Mouse (Mus musculus) intestine, embryonic 16.5 days (tissue): ENCODE measurements at regions not wholly inside any gene's neighbourhood (a gene's known extent, or its start where the extent isn't known, plus 50 kb on each side); places are given as distances from the start of the nearest gene placed in this dataset.
A peak's percentile ranks its signal among the peaks of the same experiment; 100 is the strongest.

Experiments
- ATAC-seq: fragments of 200-750 bp; cut with Nextera tagmentation; 2 replicates; pipeline ENCODE4 v1.8.0; 2017; ENCODE audit warnings: moderate TSS enrichment, moderate library complexity
- H3K27ac ChIP-seq: fragments of 300-500 bp; sonication (generic); 2 replicates; pipeline ENCODE4 v1.5.1; 2014; ENCODE audit warnings: mild to moderate bottlenecking, low read length
- H3K27me3 ChIP-seq: fragments of 300-500 bp; sonication (generic); replicated peaks from 2 replicates; pipeline ENCODE4 v1.6.1; 2014; ENCODE audit warnings: low read length, control low read depth, mixed read lengths; ENCODE audit not compliant: control insufficient read depth, insufficient read depth
- H3K36me3 ChIP-seq: fragments of 300-500 bp; sonication (generic); 2 replicates; pipeline ENCODE4 v1.6.1; 2014; ENCODE audit warnings: low read length, control low read depth; ENCODE audit not compliant: control insufficient read depth, insufficient read depth
- H3K4me1 ChIP-seq: fragments of 300-500 bp; sonication (generic); 2 replicates; pipeline ENCODE4 v1.6.1; 2014; ENCODE audit warnings: low read length, control low read depth, mixed read lengths; ENCODE audit not compliant: control insufficient read depth, insufficient read depth
- H3K4me2 ChIP-seq: fragments of 300-500 bp; sonication (generic); 2 replicates; pipeline ENCODE4 v1.6.1; 2014; ENCODE audit warnings: low read depth, low read length, control low read depth
- H3K4me3 ChIP-seq: fragments of 300-500 bp; sonication (generic); 2 replicates; pipeline ENCODE4 v1.5.1; 2014; ENCODE audit warnings: mild to moderate bottlenecking, low read length
- H3K9ac ChIP-seq: fragments of 300-500 bp; sonication (generic); 2 replicates; pipeline ENCODE4 v1.6.1; 2014; ENCODE audit warnings: low read depth, low read length
- H3K9me3 ChIP-seq: fragments of 300-500 bp; sonication (generic); 2 replicates; pipeline ENCODE4 v1.6.1; 2016; ENCODE audit warnings: low read length, control low read depth; ENCODE audit not compliant: control insufficient read depth
- WGBS: fragments of 180-500 bp; shearing (Covaris S2); extraction: QIAGEN DNeasy Blood & Tissue Kit; methylation state at CpG from one replicate; pipeline ENCODE4 v1.1.7; 2014; 5-methylcytosine and 5-hydroxymethylcytosine counted together

DNA sequence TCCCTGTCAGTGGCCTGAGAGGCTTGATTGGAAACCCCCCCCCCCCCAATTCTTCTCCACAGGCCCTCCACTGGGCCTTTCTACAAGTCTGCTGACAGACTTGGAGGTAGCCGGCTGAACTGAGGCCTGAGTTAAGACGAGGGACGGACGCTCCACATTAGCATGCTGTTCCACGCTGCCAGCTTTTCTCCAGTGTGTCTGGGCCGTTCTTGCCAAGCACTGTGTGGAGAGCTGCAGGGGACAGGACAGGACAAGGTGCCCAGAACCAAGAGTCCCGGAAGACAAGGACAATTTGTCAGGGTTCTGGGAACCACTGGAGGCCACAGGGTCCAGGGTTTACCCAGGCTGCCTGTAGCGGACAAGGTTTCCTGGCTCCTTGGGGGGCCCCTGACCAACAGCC is 261.9 kb downstream of the Bcor start:
- Histone ChIP-seq H3K4me1 (0 out of 2 replicates have a peak, but pooled peaks cover 4% of the 10 kb centered on the region), H3K36me3 (no peaks in the 10 kb centered on the region), H3K9ac (no peak overlapping the region), H3K27me3 (no peaks in the 10 kb centered on the region), H3K27ac (no peak overlapping the region), H3K4me3 (no peak overlapping the region), H3K9me3 (no peaks in the 10 kb centered on the region), H3K4me2 (no peak overlapping the region)
- no peak for ATAC-seq
- WGBS, result 85% methylated on average over 8 of the region's 8 CpGs

DNA sequence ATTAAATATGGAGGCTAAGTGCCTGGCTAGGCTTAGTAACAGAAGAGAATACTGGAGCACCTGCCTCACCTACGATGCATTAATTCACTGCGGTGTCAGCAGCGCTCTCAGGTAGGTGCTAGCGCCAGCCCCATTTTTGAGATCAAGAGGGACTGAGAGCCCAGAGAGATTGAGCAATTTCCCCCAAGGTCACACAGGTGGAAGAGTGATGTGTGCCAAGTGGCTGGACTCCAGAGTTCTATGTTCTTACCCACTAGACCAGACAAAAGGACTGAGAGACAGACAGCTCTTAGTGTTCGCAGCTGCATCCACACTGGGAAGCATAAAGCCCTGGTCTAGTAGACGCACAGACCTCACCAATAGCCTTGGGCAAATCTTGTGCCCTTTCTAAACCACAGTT is 261.1 kb downstream of the Bcor start:
- 90% methylated on average over 6 of the region's 6 CpGs for WGBS
- H3K4me2 ChIP-seq, result no peak overlapping the region
- no peak for ATAC-seq

DNA sequence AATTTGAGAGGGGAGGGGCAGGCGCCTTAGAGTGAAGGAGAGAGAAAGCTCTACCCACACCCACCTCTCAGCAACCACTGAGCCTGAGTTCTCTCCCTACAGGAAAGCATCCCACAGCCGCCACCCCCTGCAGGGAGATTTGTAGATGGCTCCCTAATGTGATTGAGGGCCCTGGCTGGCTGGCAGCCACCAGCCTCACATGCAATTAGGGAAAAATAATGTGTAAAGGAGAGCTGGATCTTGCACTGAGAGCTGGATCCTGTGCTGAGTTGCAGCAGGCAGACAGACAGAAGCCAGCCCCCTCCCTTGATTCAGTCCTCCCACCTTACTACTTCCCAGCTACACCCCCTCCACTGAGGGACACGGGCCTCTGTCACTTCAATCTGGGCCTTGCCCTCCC is 260.2 kb downstream of the Bcor start:
- H3K36me3 ChIP-seq, result no peaks in the 10 kb centered on the region
- H3K9ac ChIP-seq, result no peak overlapping the region
- no peaks in the 10 kb centered on the region for H3K9me3 ChIP-seq
- H3K27me3 ChIP-seq, result no peaks in the 10 kb centered on the region
- H3K4me1 ChIP-seq, result no peaks in the 10 kb centered on the region
- no peak overlapping the region for H3K4me3 ChIP-seq
- H3K27ac ChIP-seq, result no peak overlapping the region
- WGBS, result 61% methylated on average over 3 of the region's 3 CpGs
- no peak for ATAC-seq
- H3K4me2 ChIP-seq, result no peak overlapping the region

More for the DNA sequence above, 261.1 kb downstream of the Bcor start:
- no peak overlapping the region for H3K4me3 ChIP-seq
- no peaks in the 10 kb centered on the region for H3K9me3 ChIP-seq
- H3K27me3 ChIP-seq, result no peaks in the 10 kb centered on the region
- no peak overlapping the region for H3K27ac ChIP-seq
- 0 out of 2 replicates have a peak, but pooled peaks cover 2% of the 10 kb centered on the region for H3K4me1 ChIP-seq
- H3K9ac ChIP-seq, result no peak overlapping the region
- H3K36me3 ChIP-seq, result no peaks in the 10 kb centered on the region

DNA sequence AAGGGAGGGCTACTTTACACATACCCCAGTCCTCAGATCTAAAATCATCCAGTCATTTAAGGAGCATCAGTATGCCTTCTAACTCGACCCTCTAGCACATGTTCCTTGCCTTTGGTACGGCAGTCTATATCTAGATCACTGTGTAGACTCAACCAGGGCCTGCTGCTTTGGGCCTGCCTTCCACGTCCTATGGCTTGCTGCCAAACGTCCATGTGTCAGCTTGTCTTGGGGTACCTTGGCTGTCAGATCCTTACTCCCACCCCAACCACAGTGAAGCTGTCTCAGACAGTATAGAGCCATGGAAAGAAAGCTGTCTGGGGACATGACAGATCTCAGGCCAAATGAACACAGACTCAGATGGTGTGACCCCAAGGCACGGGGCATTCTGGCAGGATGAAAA is 258.4 kb downstream of the Bcor start:
- no peak for ATAC-seq

DNA sequence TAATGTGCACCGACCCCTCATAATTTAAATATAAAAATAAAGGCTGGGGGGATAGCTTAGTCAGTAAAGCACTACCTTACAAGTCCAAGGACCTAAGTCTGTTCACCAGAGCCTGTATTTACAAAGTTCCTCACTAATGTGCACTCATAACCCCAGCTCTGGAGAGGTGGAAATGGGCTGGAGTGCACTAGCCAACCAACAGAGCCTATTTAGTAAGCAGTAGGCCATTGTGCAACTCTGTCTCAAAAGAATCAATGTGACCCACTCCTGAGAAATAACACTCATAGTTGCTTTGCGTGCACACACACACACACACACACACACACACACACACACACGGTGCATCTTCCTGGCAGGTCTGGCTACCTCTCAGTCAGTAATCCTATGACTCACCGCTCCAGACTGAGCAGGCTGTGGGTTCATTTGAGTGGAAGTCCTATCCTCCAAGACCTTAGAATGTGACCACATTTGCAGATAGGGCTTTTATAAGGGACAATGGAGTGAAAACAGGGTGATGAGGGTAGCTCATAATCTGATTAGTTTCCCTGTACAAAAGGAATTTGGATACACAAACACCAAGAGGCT is 256.9 kb downstream of the Bcor start:
- WGBS, result 85% methylated on average over 4 of the region's 4 CpGs

More for the DNA sequence above, 258.4 kb downstream of the Bcor start:
- no peak overlapping the region for H3K9ac ChIP-seq
- H3K36me3 ChIP-seq, result no peaks in the 10 kb centered on the region
- WGBS, result 64% methylated on average over 5 of the region's 5 CpGs
- no peak overlapping the region for H3K4me3 ChIP-seq
- 0 out of 2 replicates have a peak, but pooled peaks cover 2% of the 10 kb centered on the region for H3K27me3 ChIP-seq
- H3K27ac ChIP-seq, result no peak overlapping the region
- H3K4me2 ChIP-seq, result no peak overlapping the region
- H3K4me1 ChIP-seq, result no peaks in the 10 kb centered on the region
- no peaks in the 10 kb centered on the region for H3K9me3 ChIP-seq

DNA sequence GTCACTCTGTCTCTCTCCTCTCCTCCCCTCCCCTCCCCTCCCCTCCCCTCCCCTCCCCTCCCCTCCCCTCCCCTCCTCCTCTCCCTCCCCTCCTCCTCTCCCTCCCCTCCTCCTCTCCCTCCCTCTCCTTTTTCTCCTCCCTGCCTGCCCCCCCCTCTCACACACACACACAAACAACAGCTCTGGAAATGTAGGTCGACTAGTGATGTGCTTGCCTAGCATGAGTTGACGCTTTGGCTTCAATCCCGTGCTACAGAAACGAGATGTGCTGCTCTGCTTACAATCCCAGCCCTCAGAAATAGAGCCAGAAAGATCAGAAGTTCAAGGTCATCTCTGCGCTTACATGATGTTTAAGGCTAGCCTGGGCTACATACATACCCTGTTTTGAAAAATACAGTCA is 254.9 kb downstream of the Bcor start:
- H3K9ac ChIP-seq, result no peak overlapping the region
- H3K4me3 ChIP-seq, result no peak overlapping the region
- no peaks in the 10 kb centered on the region for H3K4me1 ChIP-seq
- no peaks in the 10 kb centered on the region for H3K9me3 ChIP-seq
- 0 out of 2 replicates have a peak, but pooled peaks cover 4% of the 10 kb centered on the region for H3K27me3 ChIP-seq
- WGBS, result 60% methylated on average over 5 of the region's 5 CpGs
- no peak for ATAC-seq
- H3K27ac ChIP-seq, result no peak overlapping the region
- H3K36me3 ChIP-seq, result no peaks in the 10 kb centered on the region
- no peak overlapping the region for H3K4me2 ChIP-seq

More for the DNA sequence above, 256.9 kb downstream of the Bcor start:
- Histone ChIP-seq H3K36me3 (no peaks in the 10 kb centered on the region), H3K9ac (no peak overlapping the region), H3K9me3 (no peaks in the 10 kb centered on the region), H3K4me3 (no peak overlapping the region), H3K4me1 (no peaks in the 10 kb centered on the region), H3K4me2 (no peak overlapping the region), H3K27me3 (0 out of 2 replicates have a peak, but pooled peaks cover 4% of the 10 kb centered on the region), H3K27ac (no peak overlapping the region)
- no peak for ATAC-seq

DNA sequence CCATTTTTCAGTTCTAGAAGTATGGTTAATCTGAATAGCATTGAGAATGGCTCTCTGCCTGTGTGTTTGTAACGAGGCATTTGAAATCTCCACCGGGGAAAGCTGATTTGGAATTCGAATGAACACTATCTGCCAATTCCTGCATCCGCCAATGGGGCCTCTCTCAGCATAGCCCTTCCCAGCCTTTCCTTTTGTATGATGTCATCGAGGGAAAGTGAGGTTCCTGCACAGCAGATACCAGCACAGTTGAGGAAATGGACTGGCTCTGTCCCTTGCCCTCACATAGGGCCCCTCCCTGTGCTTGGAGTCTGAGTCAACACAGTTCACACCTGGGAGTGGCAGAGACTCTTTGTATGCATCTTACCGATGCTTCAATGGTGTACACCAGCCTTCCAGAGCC is 253.0 kb downstream of the Bcor start:
- H3K4me2 ChIP-seq, result no peak overlapping the region
- no peak overlapping the region for H3K4me3 ChIP-seq
- H3K9ac ChIP-seq, result no peak overlapping the region
- H3K27me3 ChIP-seq, result 0 out of 2 replicates have a peak, but pooled peaks cover 4% of the 10 kb centered on the region
- no peaks in the 10 kb centered on the region for H3K4me1 ChIP-seq
- H3K27ac ChIP-seq, result no peak overlapping the region
- peak; percentile 90 for ATAC-seq
- no peaks in the 10 kb centered on the region for H3K36me3 ChIP-seq
- WGBS, result 68% methylated on average over 6 of the region's 6 CpGs
- H3K9me3 ChIP-seq, result no peaks in the 10 kb centered on the region

DNA sequence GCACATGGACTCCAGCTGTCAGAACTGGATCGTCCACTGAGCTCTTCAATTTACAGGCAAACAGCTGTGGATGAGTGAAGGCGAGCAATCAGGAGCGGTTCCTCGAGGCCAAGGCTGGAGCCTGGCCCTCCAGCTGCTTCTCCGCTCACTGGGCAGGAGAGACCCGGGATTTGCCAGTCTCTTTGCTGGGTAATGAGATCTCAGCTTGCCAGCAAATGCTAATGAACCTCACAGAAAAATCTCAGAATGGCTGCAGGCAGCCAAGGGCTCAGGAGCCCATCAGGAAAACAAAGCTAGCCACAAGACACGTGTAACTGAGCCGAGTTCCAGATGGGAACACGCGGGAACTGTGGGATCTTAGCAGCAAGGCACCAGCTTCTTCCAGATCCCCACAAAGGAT is 244.2 kb downstream of the Bcor start:
- H3K9me3 ChIP-seq, result no peaks in the 10 kb centered on the region
- no peak overlapping the region for H3K9ac ChIP-seq
- peaks cover 6% of the 10 kb centered on the region; the same call in 1 of the 2 replicates for H3K27me3 ChIP-seq
- no peak overlapping the region for H3K4me2 ChIP-seq
- no peaks in the 10 kb centered on the region for H3K36me3 ChIP-seq
- no peak for ATAC-seq
- no peaks in the 10 kb centered on the region for H3K4me1 ChIP-seq
- WGBS, result 79% methylated on average over 10 of the region's 10 CpGs
- no peak overlapping the region for H3K27ac ChIP-seq
- H3K4me3 ChIP-seq, result no peak overlapping the region

DNA sequence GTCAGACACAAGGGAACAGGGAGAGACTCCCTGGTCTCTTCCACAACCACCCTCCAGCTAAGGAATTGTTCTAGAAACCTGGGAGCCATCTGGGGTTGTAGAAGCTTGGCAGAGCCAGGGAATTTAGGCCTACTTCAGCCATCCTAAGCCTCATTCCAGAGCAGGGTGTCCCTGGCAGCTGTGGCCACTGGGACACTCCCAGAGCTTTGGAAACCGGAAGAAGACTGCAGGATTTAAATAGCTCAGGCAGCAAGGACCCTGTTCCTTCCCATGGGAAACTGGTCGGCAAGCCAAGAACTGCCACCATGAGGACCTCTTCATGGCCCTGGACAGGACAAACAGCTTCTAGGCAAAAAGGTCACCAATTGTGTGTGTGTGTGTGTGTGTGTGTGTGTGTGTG is 239.9 kb downstream of the Bcor start:
- Histone ChIP-seq H3K4me2 (no peak overlapping the region), H3K9ac (no peak overlapping the region), H3K36me3 (no peaks in the 10 kb centered on the region), H3K9me3 (no peaks in the 10 kb centered on the region), H3K27ac (no peak overlapping the region), H3K27me3 (peaks cover 7% of the 10 kb centered on the region; the same call in 1 of the 2 replicates), H3K4me3 (no peak overlapping the region), H3K4me1 (0 out of 2 replicates have a peak, but pooled peaks cover 5% of the 10 kb centered on the region)
- 73% methylated on average over 2 of the region's 2 CpGs for WGBS
- ATAC-seq, result no peak
